Comparison of ENCODE assay signal across 9 mouse cellular contexts in genomic region chr4:129884041-129884930, GRCm38 (mm10). TPM values are rescaled to one million over a fixed set of nuclear protein-coding genes. Genes with fewer than 3 reads are reported as not detected.
DNase-seq lines count a peak whose midpoint lies in the region; ATAC-seq and TF ChIP-seq lines count a peak whose summit lies in the region.
"Had no signal": no experiment of that assay in that cellular context is flagged by ENCODE, and none has a peak within 500 bp of the region (broad histone marks: within the 10 kb centered on the region; RNA-seq: fewer than 3 reads in every experiment).

No protein-coding gene starts in this region.

- H3K4me2 ChIP-seq in forebrain, embryonic 16.5 days (ENCODE audit: low read length) = peak overlapping the region; percentile 10
- H3K4me2 ChIP-seq in liver, embryonic 15.5 days = 0 out of 2 replicates have a peak overlapping the region, but pooled peaks have one; percentile 49

- H3K36me3 ChIP-seq in E14TG2a.4 (ENCODE audit: insufficient read depth, low read length) = no peaks in the 10 kb centered on the region
- H3K36me3 ChIP-seq in forebrain, embryonic 16.5 days (ENCODE audit: control insufficient read depth, insufficient read depth) = no peaks in the 10 kb centered on the region
- H3K36me3 ChIP-seq in liver, embryonic 15.5 days (replicated peaks) = no peaks in the 10 kb centered on the region

- TF ChIP-seq CTCF in E14TG2a.4 (conservative IDR thresholded peaks at IDR 0.05; ENCODE audit: low read length) = no peak

- H3K4me1 ChIP-seq in E14TG2a.4 (replicated peaks; ENCODE audit: low read depth, low read length) = peaks cover 36% of the 10 kb centered on the region
- peaks cover 13% of the 10 kb centered on the region for H3K4me1 ChIP-seq in forebrain, embryonic 16.5 days (replicated peaks; ENCODE audit: control insufficient read depth, insufficient read depth, low read length)
- peaks cover 35% of the 10 kb centered on the region for H3K4me1 ChIP-seq in liver, embryonic 15.5 days (replicated peaks)

- peak; percentile 36 to 37 for DNase-seq in cerebellum, postnatal 14 days
- DNase-seq in cerebellum, adult 18-20 months = no peak
- DNase-seq in adrenal gland, adult 8-10 months = no peak
- no peak for DNase-seq in adrenal gland, postnatal 14 days

- H3K9ac ChIP-seq in forebrain, embryonic 16.5 days (replicated peaks; ENCODE audit: low read depth, low read length) = no peak overlapping the region
- H3K9ac ChIP-seq in liver, embryonic 15.5 days = no peak overlapping the region

- WGBS in forebrain, embryonic 16.5 days = 49% methylated on average over 12 of the region's 12 CpGs
- 52% methylated on average over 12 of the region's 12 CpGs for WGBS in liver, embryonic 15.5 days (ENCODE audit: insufficient replicate concordance)

- H3K9me3 ChIP-seq in E14TG2a.4 (ENCODE audit: low read length) = no peaks in the 10 kb centered on the region
- H3K9me3 ChIP-seq in forebrain, embryonic 16.5 days (ENCODE audit: control insufficient read depth, low read length) = no peaks in the 10 kb centered on the region
- no peaks in the 10 kb centered on the region for H3K9me3 ChIP-seq in liver, embryonic 15.5 days (replicated peaks)

- peak; percentile 72 for ATAC-seq in forebrain, embryonic 16.5 days
- no peak for ATAC-seq in liver, embryonic 15.5 days (ENCODE audit: insufficient read depth)
- peak; percentile 5; the same call in 1 of the 2 replicates for ATAC-seq in neutrophil, adult 5-6 weeks (ENCODE audit: extremely low read depth, insufficient number of reproducible peaks, low FRiP score, poor library complexity, severe bottlenecking)

- H3K27ac ChIP-seq in forebrain, embryonic 16.5 days (ENCODE audit: low read length) = peak overlapping the region; percentile 2; the same call in 1 of the 2 replicates
- H3K27ac ChIP-seq in liver, embryonic 15.5 days (replicated peaks) = 0 out of 2 replicates have a peak overlapping the region, but pooled peaks have one; percentile 38

- peak overlapping the region; percentile 71 for H3K4me3 ChIP-seq in E14TG2a.4 (replicated peaks; ENCODE audit: low read length)
- H3K4me3 ChIP-seq in forebrain, embryonic 16.5 days (replicated peaks; ENCODE audit: low read length) = no peak overlapping the region
- no peak overlapping the region for H3K4me3 ChIP-seq in liver, embryonic 15.5 days (replicated peaks)

- H3K27me3 ChIP-seq in E14TG2a.4 (ENCODE audit: insufficient read depth, low read length) = no peaks in the 10 kb centered on the region
- no peaks in the 10 kb centered on the region for H3K27me3 ChIP-seq in forebrain, embryonic 16.5 days (replicated peaks; ENCODE audit: control insufficient read depth, insufficient read depth, low read length)
- no peaks in the 10 kb centered on the region for H3K27me3 ChIP-seq in liver, embryonic 15.5 days

RNA-seq across cellular contexts. Expression of gene Spocd1, which starts 44.8 kb away (rescaled TPM):
- polyA plus RNA-seq in forebrain, embryonic 16.5 days (2015; fragmentation: Nextera tagmentation; extraction: Ambion mirVana) = not detected in 2 replicates
- polyA plus RNA-seq in liver, embryonic 15.5 days (2015; fragmentation: Nextera tagmentation; extraction: Ambion mirVana) = not detected in 2 replicates
- total RNA-seq in neutrophil, adult 5-6 weeks (2017) = not detected in 2 replicates
- 1 to 10 TPM; 1.2 to 2.7 (median 2.1) TPM for total RNA-seq in adrenal gland, adult 8-10 months (2022)
- total RNA-seq in adrenal gland, postnatal 14 days (2021) = 0.19 and 0.30 TPM in 2 replicates
- polyA plus RNA-seq: limb, embryonic 11.5 days had no signal

Comparison
In these comparisons a context has a peak if more than half of its experiments do, and no peak if none do; other contexts are left out.
1. DNase-seq: peak in cerebellum, postnatal 14 days (2 of 2); none in cerebellum, adult 18-20 months (0 of 2), adrenal gland, adult 8-10 months (single experiment) and adrenal gland, postnatal 14 days (single experiment).